Mouse (Mus musculus): ENCODE measurements around the gene Foxp1.

Foxp1 gene

DNA sequence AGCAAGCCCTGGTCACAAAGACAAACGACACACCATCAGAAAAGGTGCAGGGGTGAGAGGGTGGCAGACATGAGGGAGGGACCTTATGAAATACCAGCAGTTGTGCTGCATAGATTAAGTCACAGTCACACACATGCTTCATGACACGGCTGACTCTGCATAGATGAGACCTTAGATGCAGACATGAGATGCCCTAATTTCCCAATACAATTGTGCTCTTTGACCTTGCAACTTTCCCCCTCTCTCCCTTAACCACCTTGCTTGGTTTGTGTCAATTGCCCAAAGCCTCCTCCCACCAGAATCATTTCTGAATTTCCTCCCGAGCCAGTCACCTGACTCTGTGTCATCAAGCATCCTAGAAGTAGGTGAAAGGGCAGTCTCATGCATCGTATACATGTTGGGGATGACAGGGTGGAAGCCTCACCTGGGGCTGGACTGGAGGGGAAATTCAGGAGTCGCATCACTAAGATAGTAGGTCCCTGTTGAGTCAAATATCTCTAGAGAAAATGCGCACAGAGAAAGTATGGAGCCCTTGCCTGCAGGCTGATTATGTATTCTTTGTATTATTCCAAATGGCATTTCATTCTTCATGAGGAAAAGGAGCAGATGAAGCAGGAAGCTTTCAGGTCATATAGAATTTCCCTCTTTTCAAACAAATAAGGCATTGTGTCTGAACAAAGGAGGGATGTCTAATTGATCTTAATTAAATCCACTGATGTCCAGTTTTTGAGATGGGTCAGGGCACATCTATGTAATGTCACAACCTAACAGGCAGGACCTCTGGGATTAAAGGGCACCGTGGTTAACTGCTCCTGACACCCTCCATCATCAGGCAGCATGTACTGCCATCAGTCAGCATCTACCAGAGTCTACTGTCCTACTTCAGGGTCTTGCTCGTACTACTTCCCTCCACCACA, 486.8 kb downstream of the Foxp1 start:
- DNase-seq, result no peak

DNA sequence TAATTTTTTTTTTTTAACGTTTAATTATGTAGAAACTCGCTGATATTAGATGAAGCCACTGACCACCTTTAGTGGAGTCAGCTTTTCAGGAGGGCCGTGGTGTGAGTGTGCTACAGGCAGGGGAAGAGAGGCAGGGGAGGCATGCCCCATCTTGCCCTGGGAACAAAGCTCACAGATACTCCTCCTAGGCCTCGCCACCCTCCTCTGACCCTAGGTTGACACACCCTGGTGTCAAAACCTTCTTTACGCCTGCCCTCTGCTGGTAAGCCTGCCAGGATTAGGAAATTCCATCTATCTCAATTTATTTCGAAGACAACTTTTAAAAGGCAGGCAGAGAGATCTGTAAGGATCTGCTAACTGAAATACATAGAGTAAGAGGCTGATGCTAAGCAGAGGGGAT, 489.5 kb downstream of the Foxp1 start:
- no peak for DNase-seq

DNA sequence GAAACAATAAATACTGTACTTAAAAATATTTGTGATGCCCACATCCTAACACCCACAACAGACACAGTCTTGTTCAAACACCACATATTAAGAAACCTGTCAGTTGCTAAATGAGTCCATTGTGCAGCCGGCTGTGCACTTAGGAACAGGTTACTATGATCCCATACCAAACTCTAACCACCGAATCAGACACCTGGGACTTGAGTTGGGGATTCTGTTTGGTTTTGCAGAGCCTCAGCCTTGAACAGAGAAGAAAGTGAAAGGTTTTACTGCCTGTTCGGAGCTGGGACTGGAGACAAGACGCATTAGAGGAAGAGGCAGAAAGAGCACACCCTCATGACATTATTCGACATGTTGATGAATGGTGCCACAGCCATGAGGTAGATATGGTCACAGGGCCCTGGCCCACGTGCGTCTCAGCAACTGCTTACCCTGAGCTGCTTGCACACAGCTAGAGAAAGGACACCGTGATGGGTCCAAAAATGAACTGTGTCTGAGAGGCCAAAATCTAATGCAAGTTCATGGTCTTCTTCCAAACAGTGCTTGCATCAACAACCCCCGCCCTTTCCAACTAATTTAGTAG, 491.1 kb downstream of the Foxp1 start:
- DNase-seq, result no peak

DNA sequence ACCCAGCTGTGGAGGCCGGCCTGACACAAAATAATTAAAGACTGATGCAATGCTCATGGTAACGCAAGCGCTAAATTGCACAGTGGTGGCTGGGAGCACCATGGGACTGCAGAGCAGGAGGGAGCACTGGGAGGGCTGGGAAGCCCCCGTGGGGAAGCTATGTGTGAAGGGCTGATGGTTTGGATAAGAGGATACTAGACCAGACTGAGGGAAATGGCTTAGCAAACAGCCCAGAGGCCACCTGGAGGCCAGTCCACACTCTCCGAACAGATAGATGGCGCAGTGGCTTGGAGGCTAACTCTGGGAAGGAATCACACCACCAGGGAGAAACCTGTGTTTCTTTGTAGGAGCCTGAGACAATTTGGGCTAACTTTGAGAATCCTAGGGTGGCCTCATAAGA, 492.3 kb downstream of the Foxp1 start:
- DNase-seq, result no peak

DNA sequence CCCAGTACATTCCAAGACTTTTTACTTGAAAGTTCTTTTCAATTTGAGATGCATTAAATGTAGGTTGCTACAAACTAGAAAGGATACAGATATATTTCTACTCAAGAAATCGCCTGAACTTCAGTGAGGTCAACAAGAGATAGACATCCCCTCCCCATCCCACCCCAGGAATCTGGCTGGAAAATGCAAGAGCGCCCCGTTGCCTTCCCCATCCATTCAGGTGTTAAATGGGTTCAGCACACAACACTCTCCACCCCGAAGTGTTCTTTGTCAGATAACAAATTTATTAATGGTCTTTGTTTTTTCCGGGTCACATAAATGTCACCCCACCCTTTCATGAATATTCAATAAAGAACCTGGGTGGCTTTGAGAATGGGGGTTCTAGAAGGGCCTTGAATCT, 493.1 kb downstream of the Foxp1 start:
- DNase-seq, result no peak

DNA sequence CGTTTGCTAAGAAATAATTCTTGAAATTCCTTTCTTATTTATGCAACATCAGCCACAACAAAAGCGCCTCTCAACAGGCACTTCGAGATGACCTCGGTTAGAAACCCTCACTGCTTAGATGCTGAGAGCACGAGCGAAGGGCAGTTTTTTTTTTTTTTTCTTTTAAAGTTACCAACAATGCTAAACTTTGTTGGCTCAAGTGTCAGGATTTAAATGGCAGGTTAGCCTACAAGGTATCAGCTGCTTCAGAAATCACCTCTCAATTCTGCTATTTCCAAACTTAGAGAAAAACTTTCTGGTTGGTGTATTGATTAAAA, 493.6 kb downstream of the Foxp1 start:
- no peak for DNase-seq

DNA sequence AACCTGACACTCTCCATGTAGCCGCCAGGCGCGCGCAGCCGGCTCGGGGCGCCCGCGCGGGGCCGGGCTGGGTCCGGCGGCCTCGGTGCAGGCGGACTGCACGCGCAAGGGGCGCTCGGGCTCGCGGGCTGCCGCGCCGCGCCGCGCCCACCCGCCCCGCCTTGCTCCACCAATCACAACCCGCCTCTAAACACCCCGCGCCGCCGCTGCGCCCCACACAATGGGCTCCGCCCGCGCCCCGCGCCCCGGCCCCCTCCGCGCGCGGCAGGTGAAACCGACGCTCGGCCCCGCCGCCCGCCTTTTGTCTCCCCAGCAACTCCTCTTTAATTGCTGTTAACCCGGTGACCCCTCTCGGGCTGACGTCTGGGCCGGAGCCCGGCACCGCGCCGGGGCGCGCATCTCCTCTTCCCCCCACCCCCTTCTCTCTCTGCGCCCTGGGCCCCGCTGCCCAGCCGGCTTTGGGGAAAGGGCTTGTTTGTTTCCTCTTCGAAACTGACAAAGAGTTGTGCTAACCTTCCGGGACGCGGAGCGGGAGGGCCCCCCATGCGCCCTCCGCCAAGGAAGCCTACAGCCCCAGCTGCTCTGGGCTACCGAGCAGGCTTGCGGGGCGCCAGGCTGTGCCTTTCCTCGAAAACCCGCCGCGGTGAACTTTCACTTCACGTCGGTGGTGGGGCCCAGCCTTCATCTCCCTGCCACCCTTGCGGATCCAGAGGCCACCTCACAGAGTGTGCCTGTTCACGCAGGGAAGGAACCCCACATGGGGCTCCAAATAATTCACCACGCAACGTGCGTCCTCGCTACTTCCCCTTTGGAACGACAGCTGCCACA, 494.1 kb downstream of the Foxp1 start:
- no peak for DNase-seq

DNA sequence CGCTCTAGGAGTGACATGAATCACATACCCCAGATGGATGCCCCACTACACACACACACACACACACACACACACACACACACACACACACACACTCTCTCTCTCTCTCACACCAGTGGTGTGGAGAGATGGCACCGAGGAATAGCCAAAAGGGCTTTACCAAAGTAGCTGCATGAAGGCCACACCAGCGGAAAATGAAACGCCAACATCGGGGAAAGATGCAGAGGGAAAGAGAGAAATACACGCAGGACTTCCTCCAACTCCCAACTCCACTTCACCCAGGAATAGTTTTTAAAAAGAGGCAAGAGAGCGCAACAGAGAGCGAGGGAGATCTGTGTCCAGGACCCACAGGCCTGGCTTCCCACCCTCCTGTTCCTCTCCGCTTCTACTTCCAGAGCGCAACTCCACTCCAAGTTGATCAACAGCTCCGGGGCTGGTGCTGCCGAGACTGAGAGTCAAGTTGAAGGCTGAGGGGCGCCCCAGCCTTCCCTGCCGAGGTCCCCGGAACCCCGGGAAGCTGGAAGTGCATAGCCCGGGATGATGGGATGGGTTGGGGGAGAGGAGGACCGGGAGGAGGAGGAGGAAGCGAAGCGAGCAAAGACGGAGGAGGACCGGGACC, 494.9 kb downstream of the Foxp1 start:
- DNase-seq, result no peak

DNA sequence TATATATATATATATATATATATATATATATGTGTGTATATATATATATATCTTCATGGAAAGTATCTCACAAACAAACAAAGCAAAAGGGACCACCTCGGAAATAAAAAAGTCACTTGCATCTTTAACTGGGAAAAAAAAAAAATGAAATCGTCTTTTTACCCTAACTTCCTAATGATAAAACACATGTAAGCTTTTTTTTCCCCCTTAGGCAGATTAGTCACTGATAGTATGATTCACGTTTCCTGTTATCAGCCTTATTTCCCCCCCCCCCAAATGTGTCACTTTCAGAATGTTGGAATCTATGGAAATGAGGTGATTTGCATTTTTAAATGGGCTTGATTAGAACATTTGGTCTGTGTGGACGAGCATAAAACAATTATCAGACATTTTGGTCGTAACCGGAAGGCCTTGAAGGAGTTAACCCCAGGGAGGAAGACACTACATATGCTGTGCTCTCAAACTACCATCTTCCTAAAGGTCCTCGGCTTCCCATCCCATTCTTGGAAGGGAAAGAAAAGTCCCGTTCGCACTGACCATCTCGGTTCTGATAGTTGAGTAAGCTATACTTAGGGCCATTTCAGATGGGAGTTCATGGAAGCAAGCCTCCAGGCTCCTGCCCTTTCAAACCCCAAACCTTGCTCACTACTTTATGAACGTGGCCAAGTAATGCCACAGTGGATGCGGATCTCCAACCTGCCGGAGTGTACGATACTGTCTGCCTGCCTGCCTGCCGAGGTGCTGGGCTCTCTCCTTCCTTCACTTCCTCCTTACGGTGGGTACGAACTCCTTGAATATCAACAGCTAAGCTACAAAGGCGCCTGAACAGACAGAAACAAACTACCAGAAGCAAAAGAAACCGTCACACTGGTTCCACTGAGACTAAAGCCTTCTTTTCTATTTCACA, 495.6 kb downstream of the Foxp1 start:
- no peak for DNase-seq

DNA sequence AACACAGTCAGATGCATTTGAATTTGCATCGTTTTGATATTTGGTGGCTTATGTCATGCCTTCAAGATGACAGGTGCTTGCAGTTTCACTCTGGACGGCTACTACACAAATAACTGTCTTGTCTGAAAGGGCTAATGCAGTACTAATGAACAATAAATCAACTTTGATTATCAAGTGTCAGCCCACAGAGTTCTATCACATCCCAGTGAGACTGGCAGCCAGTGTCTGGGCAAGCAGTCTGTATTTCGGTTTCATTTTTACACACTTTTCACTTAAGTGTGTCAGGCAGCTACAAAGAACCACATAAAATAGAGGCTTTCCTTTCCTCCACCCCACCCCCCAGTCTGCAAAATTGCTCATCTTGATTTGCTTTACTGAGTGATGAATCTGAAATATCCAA, 496.5 kb downstream of the Foxp1 start:
- no peak for DNase-seq

DNA sequence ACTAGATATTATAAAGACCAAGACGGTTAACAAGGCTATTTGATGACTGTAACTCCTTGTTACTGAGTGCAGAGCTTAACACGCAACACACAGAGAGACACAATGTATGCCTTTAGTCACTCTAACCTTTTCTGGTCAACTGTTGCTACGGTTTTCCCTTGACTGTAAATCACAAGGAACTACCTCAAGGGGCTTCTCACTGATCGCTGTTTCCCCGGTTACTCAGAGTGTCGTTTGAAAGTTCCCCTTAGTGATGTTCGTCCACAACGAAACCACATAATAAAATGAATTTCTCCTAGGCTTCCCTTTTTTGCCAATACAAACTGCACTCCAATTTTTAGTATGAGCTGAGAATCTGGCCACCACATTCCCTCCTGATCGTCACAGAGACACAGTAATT, 497.9 kb downstream of the Foxp1 start:
- no peak for DNase-seq

DNA sequence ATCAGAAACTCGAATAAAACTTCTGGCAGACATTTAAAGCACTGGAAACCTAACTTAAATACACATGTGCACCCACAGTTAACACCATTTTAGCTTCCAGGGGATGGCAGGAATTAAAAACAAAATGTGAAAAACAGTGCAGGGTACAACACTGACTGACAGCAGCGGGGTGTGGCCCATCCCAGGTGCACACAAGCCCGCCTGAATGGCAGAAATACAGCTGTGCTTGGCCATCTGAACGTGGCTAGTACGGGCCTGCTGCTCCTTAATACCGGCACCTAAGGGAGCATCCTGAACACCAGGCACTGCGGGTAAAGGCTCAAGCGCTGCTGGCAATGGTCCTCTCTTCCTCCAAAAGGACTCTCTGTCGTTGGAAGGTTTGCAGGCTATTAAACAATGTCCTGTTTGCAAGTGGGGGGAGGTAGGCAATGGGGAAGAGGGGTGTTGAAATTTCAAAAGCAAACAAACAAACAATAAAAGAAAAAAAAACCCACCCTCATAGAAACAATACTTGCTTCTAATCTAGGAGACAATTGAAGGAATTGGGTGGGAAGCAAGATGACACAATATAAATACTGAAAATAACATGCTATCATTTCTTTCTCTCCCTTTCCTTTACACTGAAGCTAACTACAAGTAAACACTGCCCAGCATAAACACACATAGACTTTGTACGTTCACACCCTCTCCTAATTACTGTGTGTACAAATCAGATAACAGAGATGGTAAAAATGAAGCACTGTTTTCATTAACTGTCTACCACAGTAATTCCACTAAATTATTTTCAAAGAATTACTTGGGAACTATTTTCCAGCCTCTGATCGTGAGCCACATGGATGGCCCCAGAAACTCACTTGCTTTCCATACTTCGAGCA, 501.7 kb downstream of the Foxp1 start:
- no peak for DNase-seq

DNA sequence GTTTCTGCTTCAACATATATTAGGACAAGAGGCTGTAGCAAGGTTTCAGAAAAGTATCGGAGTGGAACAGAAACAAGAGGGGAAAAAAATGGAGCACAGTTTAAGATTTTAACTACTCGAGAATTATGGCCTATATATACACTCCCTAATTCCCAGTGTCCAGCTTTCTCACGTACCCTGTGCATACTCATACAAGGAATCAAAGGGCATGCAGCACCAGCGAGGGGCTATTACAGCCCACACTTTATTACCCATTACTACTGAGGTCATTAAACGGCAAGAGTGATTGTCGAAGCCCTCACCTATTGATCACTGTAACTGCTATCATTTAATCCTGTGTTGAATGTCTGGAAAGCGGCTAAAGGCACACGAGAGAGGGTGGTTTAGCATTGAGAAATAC, 502.8 kb downstream of the Foxp1 start:
- no peak for DNase-seq

DNA sequence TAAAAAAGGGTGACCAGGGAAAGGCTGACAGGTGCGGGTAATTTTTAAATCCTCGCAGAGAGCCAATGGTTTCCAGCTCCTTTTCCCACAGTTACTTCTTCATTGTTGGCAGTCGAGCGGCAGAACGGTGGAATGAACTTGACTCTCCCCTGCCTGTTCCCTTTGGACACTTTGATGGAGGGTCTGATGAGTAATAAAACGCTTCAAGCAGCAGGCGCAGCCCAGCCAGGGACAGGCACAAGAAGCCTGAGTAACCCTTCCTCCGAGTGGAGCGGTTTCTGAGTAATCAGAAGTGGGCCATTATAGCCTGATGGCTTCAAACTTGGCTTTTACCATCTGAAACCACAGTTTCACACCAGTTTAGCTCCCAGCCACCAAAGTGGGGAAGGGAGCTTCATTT, 503.3 kb downstream of the Foxp1 start:
- no peak for DNase-seq

DNA sequence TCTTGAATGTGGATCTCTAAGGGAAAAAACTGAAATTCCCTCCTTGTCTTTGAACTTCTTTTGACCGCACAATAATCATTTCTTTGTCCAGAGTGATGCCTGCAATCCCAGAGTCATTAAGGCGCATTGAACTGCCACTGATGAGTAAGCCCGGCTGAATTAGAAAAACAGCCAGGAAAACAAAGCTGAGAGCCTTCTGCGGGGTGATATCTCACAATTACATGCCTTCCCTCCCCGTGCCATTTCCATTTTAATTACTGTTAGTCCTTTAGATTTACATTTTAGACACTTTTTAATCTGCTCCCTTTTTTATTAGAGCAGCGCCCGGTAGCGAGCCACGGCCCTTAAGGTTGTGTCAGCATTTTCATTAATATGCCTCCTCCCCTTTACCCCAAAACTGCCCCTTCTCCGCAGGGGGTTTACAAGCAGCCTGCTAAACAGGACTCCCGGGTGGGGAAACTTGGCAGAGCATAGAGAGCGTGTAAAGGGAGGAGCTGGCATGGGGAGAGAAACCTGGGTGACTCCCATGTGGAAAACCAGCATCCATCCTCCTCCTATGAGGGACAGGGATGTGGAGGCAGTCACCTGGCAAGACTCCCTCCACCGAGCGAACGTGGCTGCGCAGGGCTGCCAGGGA, 508.5 kb downstream of the Foxp1 start:
- DNase-seq, result no peak

DNA sequence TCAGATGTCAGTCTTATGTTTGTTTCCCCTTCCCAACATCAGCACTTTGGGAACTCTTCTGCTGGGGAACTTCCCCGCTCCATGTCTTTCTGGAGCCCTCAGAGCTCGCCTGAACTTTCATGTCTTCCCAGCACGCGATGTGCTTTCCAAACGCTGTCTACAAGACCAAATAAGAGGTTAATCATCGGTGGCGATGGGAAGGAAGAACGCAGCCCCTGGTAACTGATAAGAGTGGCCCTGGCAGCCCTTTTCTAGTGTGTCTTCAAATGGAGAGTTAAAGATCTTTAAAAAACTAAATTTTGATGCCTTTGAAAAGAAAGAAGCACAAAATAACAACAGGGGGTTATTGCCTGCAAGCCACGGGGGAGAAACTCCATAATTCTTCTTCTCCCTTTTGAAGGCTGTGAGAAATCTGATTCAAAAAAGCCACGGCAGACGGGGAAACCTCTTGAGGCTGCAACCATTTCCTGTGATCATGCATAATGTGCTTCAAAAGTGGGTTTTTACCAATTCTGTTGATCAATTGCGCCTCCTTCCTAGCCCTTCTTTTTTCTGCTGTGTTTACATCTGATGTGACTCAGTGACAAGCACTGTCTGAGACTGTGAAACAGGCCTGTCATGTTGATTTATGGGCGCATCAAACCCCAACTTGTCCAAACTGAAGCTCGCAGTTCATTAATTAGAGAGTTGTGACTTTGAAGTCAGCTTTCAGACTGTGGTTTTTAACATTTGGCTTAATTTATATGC, 509.2 kb downstream of the Foxp1 start:
- DNase-seq, result no peak

DNA sequence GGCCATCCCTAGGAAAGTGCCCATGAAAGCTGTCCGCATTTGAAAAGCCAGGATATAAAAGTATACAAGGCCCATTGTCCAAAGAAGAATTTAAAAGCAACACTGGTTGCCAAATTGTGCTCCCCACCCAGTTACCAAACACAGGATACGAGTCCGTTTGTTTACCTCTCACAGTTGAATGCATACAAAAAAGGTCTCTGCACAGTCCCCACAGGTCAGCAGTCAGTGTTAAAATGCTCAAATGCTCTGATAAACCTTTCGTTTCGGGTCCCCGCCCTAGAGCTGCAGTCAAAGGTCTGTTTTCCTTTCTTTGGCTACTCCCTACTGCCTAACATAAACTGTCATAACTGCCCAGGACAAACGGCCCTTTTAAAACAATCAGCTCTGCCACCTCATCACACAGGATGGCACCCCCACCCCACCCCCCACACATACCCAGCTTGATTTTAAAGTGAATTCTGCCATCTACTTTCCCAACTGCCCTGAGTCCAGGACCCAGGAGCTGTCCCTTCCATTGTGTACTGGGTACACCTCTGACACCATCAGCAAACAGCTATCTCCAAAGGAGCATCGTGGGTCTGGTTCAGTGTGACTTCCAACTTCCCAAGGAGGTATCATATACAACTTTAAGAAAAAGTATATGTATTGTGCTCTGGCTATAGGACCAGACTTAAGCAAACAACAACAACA, 510.5 kb downstream of the Foxp1 start:
- no peak for DNase-seq

DNA sequence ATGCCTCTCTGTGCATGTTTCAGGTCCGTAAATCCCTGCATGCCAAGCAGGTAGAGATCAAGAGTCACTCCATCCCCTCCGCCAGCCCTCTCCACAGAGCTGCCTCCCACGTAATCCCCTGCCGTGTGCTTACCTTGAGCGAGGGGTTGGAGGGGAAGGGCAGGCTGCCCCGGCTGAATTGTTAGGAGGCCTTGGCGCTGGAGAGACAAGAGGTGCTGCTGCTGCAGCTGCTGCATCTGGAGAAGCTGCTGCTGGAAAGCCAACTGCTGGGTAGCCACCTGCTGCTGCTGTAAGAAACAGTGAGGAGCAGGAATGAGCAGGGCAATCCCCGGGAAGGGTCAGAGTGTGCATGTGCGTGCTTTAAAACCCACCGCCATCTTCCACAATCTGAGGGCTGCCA, 512.8 kb downstream of the Foxp1 start:
- DNase-seq, result no peak

DNA sequence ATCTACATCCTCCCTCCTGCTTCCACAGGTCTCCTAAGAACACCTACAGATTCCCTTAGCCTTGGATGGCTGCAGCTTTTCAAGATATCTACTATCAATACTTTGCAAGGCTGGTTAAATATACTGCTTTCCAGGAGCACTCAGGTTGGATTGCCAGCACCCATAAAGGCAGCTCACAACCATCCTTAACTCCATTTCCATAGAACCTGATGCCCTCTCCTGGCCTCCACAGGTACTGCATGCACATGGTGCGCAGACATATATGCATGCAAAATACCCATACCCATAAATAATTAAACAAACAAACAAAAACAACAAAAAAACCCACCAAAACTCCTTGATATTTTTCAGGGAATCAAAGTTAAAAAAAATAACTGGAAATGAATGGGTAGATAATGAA, 514.0 kb downstream of the Foxp1 start:
- DNase-seq, result no peak

DNA sequence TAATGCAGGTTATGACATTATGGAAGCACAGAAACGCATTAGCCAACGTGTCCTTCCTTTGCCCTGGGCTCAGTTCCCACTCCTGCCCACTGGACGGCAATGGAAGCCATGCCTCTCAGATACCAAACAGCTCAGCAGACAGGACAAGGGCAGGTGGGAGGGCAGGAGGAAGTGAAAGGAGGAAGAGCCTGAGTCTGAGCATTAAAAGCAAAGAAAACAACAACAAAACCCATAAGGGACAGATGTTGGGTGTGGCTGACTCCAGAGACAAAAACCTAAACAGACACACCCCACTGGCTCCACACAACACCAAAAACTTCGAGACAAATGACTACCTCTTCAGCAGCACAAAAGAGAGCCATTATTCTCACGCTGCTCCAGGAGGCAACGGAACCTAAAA, 515.0 kb downstream of the Foxp1 start:
- DNase-seq, result no peak
